Mouse (Mus musculus) megakaryocyte, embryonic 14.5 days (primary cell): Measurements from ENCODE around the gene Timm8a1.

Experiments used
- FLI1 ChIP-seq: IDR thresholded peaks from 2 replicates; pipeline ENCODE4 v1.6.1; 2012; ENCODE audit warnings: low read length, inconsistent platforms, mixed read lengths
- GATA1 ChIP-seq: IDR thresholded peaks from 3 replicates; pipeline ENCODE4 v1.6.1; 2012; ENCODE audit warnings: mixed read lengths, low read length, inconsistent platforms, borderline replicate concordance

DNA sequence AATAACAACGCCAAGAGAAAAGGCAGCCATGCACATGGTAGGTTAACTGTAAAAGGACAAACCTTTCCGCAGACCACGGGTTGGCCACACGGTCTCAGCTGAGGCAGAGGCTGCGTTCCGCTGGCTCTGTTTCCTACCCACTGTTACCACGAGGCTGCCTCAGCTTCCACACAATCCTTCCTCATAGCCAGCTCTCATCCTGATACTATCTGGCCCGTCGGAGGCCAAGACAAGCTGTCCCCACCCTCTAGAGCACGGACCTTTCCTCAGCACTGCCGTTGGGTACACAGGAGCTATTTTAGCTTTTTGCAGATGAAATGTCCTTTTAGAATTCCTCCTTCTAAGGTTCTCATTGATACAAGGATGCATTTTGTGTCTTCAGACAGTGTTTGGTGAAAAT is 40.6 kb upstream of the Timm8a1 start:
- TF ChIP-seq GATA1, result no peak
- TF ChIP-seq FLI1, result no peak
